ENCODE assay signal across 19 mouse cellular contexts in the genomic region with DNA sequence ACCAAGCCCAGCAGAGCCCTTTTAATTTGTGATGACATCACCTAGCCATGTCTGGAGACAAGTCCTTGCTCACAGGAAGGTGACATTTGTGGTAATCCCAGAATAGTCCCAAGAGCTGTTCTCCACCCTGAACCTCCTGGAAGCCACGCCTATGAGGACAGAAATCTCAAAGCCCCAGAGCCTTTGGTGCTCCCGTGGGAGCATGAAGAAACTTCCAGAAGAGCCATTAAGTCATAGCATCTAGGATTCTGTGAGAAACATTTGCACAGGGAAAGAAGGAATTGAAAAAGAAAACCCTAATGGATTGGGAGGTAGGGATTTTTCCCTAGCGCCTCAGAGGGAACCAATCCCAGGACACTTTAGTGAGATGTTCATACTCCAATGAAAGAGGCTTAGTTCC. TPM values are rescaled to one million over a fixed set of nuclear protein-coding genes. Genes with fewer than 3 reads are reported as not detected.
DNase-seq lines count a peak whose midpoint lies in the region; ATAC-seq lines count a peak whose summit lies in the region.
"Had no signal": no experiment of that assay in that cellular context is flagged by ENCODE, and none has a peak within 500 bp of the region (broad histone marks: within the 10 kb centered on the region; RNA-seq: fewer than 3 reads in every experiment).

No protein-coding gene starts in this region.

- no peaks in the 10 kb centered on the region for H3K9me3 ChIP-seq in heart, embryonic 12.5 days (replicated peaks)
- H3K9me3 ChIP-seq: embryonic facial prominence, embryonic 10.5 days; embryonic facial prominence, embryonic 12.5 days; forebrain, embryonic 13.5 days; forebrain, embryonic 15.5 days had no signal

- H3K4me2 ChIP-seq in heart, embryonic 12.5 days = no peak overlapping the region
- H3K4me2 ChIP-seq: embryonic facial prominence, embryonic 12.5 days; forebrain, embryonic 13.5 days; forebrain, embryonic 15.5 days had no signal

- DNase-seq in heart, adult 11 months = peak; percentile 96
- DNase-seq in heart, adult 8-10 months (ENCODE audit: low spot score) = peak; percentile 38
- no peak for DNase-seq in heart, postnatal 4 days
- DNase-seq in kidney, postnatal 4 days = no peak
- DNase-seq: adrenal gland, adult 2 months; adrenal gland, postnatal 10 days; adrenal gland, postnatal 25 days; cerebellum, adult 11-12 months; cerebellum, adult 2 months; cerebellum, adult 9-10 months; cerebellum, postnatal 10 days; cerebellum, postnatal 25 days had no signal

- no peaks in the 10 kb centered on the region for H3K36me3 ChIP-seq in heart, embryonic 12.5 days
- H3K36me3 ChIP-seq: embryonic facial prominence, embryonic 10.5 days; embryonic facial prominence, embryonic 12.5 days; forebrain, embryonic 15.5 days had no signal

- H3K27me3 ChIP-seq in heart, embryonic 12.5 days (replicated peaks) = no peaks in the 10 kb centered on the region
- H3K27me3 ChIP-seq: embryonic facial prominence, embryonic 12.5 days; forebrain, embryonic 13.5 days; forebrain, embryonic 15.5 days had no signal

- no peak for ATAC-seq in heart, embryonic 12.5 days (ENCODE audit: insufficient number of reproducible peaks, low FRiP score)
- ATAC-seq: forebrain, embryonic 13.5 days; forebrain, embryonic 15.5 days had no signal

- no peak overlapping the region for H3K4me3 ChIP-seq in heart, embryonic 12.5 days
- H3K4me3 ChIP-seq in brown adipose tissue, adult 24 weeks (ENCODE audit: insufficient read depth, low read depth, low read length) = no peak overlapping the region
- H3K4me3 ChIP-seq: embryonic facial prominence, embryonic 10.5 days; embryonic facial prominence, embryonic 12.5 days; forebrain, embryonic 13.5 days; forebrain, embryonic 15.5 days had no signal

- WGBS in heart, embryonic 12.5 days = 81% methylated on average over 3 of the region's 3 CpGs

- no peak overlapping the region for H3K9ac ChIP-seq in heart, embryonic 12.5 days
- H3K9ac ChIP-seq: embryonic facial prominence, embryonic 12.5 days; forebrain, embryonic 13.5 days; forebrain, embryonic 15.5 days had no signal

- no peak overlapping the region for H3K27ac ChIP-seq in heart, embryonic 12.5 days (ENCODE audit: poor library complexity, severe bottlenecking)
- H3K27ac ChIP-seq in brown adipose tissue, adult 24 weeks (replicated peaks; ENCODE audit: low read depth, low read length) = peak overlapping the region; percentile 64
- H3K27ac ChIP-seq: embryonic facial prominence, embryonic 10.5 days; embryonic facial prominence, embryonic 12.5 days; forebrain, embryonic 13.5 days; forebrain, embryonic 15.5 days had no signal

- H3K4me1 ChIP-seq in heart, embryonic 12.5 days (replicated peaks) = peaks cover 49% of the 10 kb centered on the region
- H3K4me1 ChIP-seq in brown adipose tissue, adult 24 weeks (ENCODE audit: control insufficient read depth, insufficient read depth, insufficient read length, low read length) = peaks cover 10% of the 10 kb centered on the region; the same call in 1 of the 2 replicates

RNA-seq across cellular contexts. Expression of gene Pdgfa, which starts 52.2 kb away (rescaled TPM):
- polyA plus RNA-seq in heart, embryonic 12.5 days (2016; fragmentation: Nextera tagmentation; extraction: Ambion mirVana) = 34.4 and 37.4 TPM in 2 replicates
- 10 to 100 TPM; 18.3 to 23.9 (median 20.6) TPM for total RNA-seq in heart, adult 8-10 months (2022)
- total RNA-seq in heart, postnatal 4 days (2021) = 10 to 100 TPM; 54.5 to 59.3 TPM
- polyA plus RNA-seq in brown adipose tissue, adult 24 weeks (2012; ENCODE audit: insufficient read depth, insufficient read length, missing spikeins) = 5.5 and 6.9 TPM in 2 replicates
- total RNA-seq: MEL had no signal

Comparison
In these comparisons a context has a peak if more than half of its experiments do, and no peak if none do; other contexts are left out.
1. DNase-seq: peak in heart, adult 11 months (single experiment) and heart, adult 8-10 months (single experiment); none in heart, postnatal 4 days (single experiment) and kidney, postnatal 4 days (0 of 2).